Mouse (Mus musculus): Measurements from ENCODE around the gene Iqca.

- TF ChIP-seq CTCF (IDR thresholded peaks at IDR 0.05; ENCODE audit: low read depth): no peak
- TF ChIP-seq EP300 (IDR thresholded peaks at IDR 0.05; ENCODE audit: low read depth): no peak
Observed at GRCm38 (mm10) chr1:90131982-90132381, 21.2 kb downstream of the Iqca start.
